Mouse (Mus musculus): ENCODE results near the gene Lrrc1. TPM values are rescaled to one million over a fixed set of nuclear protein-coding genes. Genes with fewer than 3 reads are reported as not detected.
"Not testable (repeated sequence)": the region's sequence is repeated elsewhere in the genome, so short reads cannot be mapped to it uniquely, and the experiment has no call there.

Gene Lrrc1
- total RNA-seq (2021), result under 1 TPM; 0.71 to 0.84 TPM
- long read RNA-seq, experiment 1, result 0 reads
- long read RNA-seq, experiment 2, result 0 reads

DNA sequence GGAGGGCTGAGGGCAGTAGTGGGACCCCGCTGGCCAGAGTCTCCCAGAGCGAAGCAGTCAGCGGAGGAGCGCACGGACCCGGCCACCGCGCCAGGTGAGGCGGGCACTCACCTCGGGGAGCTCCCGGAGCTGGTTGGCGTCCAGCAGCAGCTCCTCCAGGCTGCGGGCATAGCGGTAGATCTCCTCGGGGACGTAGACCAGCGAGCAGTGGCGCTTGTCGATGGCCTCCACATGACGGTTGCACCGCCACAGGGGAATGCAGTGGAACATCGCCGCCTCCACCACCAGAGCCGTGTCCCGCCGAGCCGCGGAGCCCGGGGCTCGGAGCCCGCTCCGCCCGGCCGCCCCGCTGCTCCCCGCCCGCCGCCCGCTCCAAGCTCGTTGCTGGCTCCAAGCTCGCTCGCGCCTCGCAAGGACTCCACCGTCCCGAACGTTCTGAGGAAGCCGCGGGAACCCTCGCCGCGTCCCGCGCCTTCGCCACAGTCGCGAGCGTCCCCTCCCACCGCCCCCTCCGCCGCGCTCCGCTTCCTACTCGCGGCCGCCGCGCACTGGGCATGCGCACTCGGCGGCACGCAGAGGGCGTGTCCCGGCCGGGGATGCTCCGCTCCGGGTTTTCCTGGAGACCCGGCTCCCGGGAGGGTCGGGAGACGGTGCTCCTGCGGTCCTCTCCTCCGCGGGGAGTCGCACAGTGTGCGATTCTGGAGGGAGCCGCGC lies at the start of gene Lrrc1:
Gene Lrrc1, minus strand, starts transcription at position 517 of the 714 bp plus-strand sequence.
- intact Hi-C loops (cut with DNase I), result loop anchor here (1.0 to 5.0 kb wide), 2 partner anchors 117 to 206 kb away; no protein-coding TSS in a partner anchor
- TF ChIP-seq CTCF (IDR thresholded peaks at IDR 0.05), result no peak
- DNase-seq, result peak; percentile 92
- Histone ChIP-seq H3K4me3 (peak within 1 kb of the TSS; percentile 78), H3K27ac (peak within 1 kb of the TSS; percentile 71)

GRCm38 (mm10) chr9:77592423-77592822 lies 47.8 kb upstream of the Lrrc1 start:
- H3K27ac ChIP-seq, result no peak overlapping the region
- no peak for TF ChIP-seq CTCF (IDR thresholded peaks at IDR 0.05)
- no peak overlapping the region for H3K4me3 ChIP-seq
- intact Hi-C loops (cut with DNase I), result loop anchor here (10.0 kb wide), 1 partner anchor 432 kb away; no protein-coding TSS in a partner anchor
- DNase-seq, result no peak

GRCm38 (mm10) chr9:77589496-77589895 lies 44.8 kb upstream of the Lrrc1 start:
- no peak overlapping the region for H3K4me3 ChIP-seq
- no peak for TF ChIP-seq CTCF (IDR thresholded peaks at IDR 0.05)
- no peak overlapping the region for H3K27ac ChIP-seq
- intact Hi-C loops (cut with DNase I), result no loop called here
- no peak for DNase-seq

DNA sequence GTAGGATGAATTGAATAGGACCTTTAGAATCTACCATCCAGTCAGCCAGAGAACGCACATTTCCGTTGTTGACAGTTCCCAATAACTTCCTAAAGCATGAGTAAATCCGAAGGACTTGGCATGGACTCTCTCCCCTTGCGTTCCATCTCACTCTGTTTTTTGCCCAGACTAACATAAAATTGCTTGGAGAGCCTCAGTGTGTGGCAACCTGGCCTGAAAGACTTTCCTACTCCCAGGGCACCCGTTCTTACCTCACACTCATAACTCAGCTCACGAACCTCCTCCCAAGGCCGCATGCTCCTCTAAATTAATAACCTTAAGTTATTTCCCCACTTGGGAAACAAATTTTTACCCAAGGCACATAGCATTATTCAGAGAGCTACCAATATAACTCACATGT lies 42.9 kb upstream of the Lrrc1 start:
- H3K27ac ChIP-seq, result no peak overlapping the region
- intact Hi-C loops (cut with DNase I), result no loop called here
- no peak for TF ChIP-seq CTCF (IDR thresholded peaks at IDR 0.05)
- DNase-seq, result no peak
- no peak overlapping the region for H3K4me3 ChIP-seq

DNA sequence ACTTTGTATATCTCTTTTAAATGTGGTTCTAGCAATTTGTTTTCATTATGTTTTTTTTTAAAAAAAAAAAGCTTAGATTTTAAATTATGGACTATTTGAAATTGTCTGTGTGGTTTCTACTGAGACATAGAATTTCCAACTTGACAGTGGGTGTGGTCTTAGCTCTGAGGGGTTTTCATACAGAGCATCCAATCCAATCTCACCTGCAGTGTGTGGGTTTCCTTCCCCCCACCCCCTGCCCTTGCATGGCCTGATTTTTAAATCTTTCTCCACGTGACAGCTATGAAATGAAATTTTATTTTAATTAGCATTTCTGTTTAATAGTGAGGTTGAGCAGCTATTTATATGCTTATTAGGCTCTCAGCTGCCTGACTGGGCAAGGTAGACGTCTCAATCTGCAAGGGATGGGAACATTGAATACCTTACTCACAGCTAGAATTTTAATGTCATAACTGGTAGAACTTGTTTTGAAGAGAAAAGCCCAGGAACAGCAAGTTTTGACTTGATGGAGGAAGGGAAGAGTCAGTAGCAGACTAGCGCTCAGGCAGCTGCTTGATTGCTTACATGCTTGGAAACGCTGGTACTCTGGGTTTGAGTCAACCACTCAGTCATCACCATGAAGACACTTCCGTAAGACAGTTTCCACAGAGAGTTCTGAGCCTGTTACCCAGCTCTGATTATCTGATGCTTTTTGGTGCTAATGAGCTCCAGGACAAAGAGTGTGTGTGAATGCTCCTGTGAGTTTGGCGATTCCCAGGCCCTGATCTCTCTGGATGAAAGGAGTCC lies 42.3 kb upstream of the Lrrc1 start:
- intact Hi-C loops (cut with DNase I), result no loop called here
- no peak overlapping the region for H3K27ac ChIP-seq

GRCm38 (mm10) chr9:77584746-77585145 lies 40.1 kb upstream of the Lrrc1 start:
- TF ChIP-seq CTCF (IDR thresholded peaks at IDR 0.05), result no peak
- intact Hi-C loops (cut with DNase I), result no loop called here
- Histone ChIP-seq H3K4me3 (no peak overlapping the region), H3K27ac (no peak overlapping the region)
- no peak for DNase-seq

More for the DNA sequence above, 42.3 kb upstream of the Lrrc1 start:
- H3K4me3 ChIP-seq, result no peak overlapping the region
- TF ChIP-seq CTCF (IDR thresholded peaks at IDR 0.05), result no peak
- no peak for DNase-seq

DNA sequence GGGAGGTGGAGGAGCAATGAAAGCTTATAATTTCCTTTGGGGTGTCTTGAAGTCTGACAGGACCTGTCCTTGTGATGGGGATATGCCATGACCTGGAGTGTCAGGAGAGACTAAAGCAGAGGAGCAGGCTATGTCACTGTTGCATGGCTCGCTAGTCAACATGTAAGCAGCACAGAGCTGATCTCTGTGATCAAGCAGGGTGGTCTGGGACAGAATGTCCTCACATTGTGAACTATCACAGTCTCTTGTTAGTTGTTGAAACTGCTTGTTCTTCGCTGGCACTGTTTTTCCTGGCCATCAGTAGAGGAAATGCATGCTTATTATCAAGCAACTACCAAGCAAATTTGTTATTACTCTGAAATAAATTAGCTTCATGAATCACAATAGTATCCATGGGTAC lies 38.6 kb upstream of the Lrrc1 start:
- TF ChIP-seq CTCF (IDR thresholded peaks at IDR 0.05), result no peak
- intact Hi-C loops (cut with DNase I), result no loop called here
- Histone ChIP-seq H3K27ac (no peak overlapping the region), H3K4me3 (no peak overlapping the region)
- no peak for DNase-seq

GRCm38 (mm10) chr9:77579827-77580226 lies 35.2 kb upstream of the Lrrc1 start:
- peak; percentile 19; the same call in 1 of the 2 replicates for TF ChIP-seq CTCF (IDR thresholded peaks at IDR 0.05)
- intact Hi-C loops (cut with DNase I), result no loop called here
- no peak for DNase-seq

DNA sequence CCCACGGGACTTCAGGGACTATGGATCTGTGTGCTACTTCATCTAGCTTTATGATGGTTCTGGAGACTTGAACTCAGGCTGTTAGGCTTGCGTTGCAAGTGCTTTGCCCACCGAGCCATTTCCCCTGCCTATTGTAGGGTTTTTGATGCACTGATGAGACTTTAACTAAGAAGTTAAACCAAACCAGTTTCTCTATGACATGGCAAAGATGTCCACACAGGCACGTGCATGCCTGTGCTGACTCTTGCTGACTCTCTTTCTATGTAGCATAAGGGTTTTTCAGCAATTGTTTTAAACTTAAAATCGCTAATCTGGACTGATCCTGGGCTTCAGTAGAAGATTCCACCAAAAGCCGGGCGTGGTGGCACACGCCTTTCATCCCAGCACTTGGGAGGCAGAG lies 33.3 kb upstream of the Lrrc1 start:
- Histone ChIP-seq H3K4me3 (no peak overlapping the region), H3K27ac (no peak overlapping the region)
- intact Hi-C loops (cut with DNase I), result no loop called here
- TF ChIP-seq CTCF (IDR thresholded peaks at IDR 0.05), result no peak
- DNase-seq, result no peak

More at GRCm38 (mm10) chr9:77579827-77580226, 35.2 kb upstream of the Lrrc1 start:
- Histone ChIP-seq H3K4me3 (no peak overlapping the region), H3K27ac (no peak overlapping the region)

DNA sequence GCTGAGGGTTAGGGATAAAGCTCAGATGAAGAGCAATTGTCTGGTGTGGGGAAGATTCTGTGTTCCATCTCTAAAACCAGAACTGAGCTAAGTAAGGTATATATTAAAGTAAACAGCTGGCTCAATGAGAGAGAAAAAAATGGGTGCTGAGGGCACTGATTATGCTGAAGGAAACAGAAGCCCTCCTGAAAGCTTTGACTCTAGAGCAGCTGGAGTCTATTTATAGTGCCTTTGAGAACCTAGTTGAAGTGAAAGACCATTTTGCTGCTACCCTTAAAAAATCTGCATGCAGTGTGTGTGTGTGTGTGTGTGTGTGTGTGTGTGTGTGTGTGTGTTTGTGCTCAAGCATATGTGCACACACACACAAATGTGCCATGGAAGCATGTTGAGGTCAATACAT lies 32.7 kb upstream of the Lrrc1 start:
- no peak for TF ChIP-seq CTCF (IDR thresholded peaks at IDR 0.05)
- intact Hi-C loops (cut with DNase I), result no loop called here
- no peak overlapping the region for H3K4me3 ChIP-seq
- no peak for DNase-seq
- H3K27ac ChIP-seq, result no peak overlapping the region

DNA sequence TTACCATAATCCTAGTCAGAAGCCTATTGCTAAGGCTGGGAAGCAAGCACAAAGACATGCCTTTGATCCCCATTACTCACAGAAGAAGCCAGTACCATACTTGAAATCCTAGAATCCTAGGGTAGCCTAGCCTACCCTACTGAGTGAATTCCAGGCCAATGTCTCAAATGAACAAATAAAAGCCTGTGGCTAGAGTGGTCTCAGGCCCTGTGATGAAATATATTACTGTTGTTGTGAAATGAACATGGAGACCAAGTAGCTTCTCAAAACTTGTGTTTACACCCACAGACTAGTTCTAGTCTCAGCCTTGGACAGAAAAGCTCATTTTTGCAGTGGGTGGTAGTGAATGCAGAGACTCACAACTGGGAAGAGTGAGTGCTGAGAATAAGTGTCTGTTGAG lies 31.6 kb upstream of the Lrrc1 start:
- DNase-seq, result no peak
- TF ChIP-seq CTCF (IDR thresholded peaks at IDR 0.05), result no peak
- intact Hi-C loops (cut with DNase I), result no loop called here
- Histone ChIP-seq H3K27ac (no peak overlapping the region), H3K4me3 (no peak overlapping the region)

DNA sequence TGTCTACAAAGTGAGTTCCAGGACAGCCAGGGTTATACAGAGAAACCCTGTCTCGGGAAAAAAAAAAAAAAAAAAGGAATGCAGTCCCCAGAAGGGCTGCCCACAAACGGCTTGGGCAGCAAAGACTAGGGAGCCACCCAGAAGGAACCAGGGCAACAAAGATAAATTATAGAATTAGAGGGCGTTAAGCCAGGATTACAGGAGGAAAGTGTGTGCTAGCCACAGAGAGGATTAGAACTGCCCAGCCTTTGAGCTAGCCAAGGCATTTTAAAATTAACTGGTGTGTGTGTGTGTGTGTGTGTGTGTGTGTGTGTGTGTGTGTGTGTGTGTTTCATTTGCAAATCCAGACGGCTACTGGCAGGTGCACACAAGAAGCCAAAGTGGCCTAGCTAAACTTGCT lies 30.3 kb upstream of the Lrrc1 start:
- H3K27ac ChIP-seq; intact Hi-C loops (cut with DNase I); H3K4me3 ChIP-seq; DNase-seq: not testable (repeated sequence)

DNA sequence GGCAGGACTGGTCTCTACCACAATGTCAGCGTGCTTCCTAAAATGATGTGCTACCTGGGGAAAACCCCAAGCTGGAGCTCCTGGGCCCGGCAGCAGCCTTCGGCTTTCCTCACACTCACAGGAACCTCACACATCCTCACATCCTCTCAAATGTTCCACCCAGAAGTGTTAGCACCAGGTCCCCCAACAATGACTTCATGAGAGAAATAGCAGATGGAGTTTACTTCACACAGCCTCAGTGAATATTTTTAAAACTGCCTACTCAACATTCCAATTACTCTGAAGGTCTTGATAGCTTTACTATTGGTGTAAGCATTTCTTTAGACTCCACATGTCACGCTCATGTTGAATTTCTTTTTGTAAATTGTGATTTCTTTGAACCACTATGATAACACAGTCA lies 27.2 kb upstream of the Lrrc1 start:
- Histone ChIP-seq H3K4me3 (no peak overlapping the region), H3K27ac (no peak overlapping the region)
- intact Hi-C loops (cut with DNase I), result no loop called here
- no peak for DNase-seq
- TF ChIP-seq CTCF (IDR thresholded peaks at IDR 0.05), result no peak

Data from gastrocnemius, adult 2 months (tissue).